In the genomic region with DNA sequence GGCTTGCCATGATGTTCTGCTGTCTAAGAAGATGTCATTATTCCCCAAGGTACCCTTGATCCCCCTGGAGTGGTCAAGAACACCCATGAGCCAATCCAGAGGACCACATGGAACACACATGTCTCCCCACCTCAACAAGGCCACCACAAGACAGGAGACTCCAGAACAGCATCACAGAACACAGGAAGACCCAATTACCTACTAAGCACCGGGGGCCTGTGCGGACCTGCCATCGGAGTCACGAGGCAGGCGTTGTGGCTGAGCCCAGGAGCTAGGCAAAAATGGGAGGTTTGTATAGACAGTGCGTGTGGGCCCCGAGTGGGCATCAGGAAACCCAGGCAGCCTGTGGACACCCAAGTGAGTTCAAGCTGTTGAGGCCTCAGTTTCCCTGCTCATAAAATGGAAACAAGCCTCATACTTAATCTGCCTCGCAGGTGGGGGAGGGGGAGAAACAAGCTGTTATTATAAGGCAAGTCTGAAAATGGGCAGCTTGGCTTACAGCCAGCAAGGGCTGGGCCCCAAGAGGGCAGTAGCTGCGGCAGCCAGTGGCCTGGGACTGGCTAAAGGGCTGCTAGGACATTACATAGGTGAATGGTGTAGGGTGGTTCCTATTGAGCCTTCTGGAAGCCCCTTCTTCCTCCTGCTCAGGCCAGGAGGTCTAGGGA, we compare ENCODE assay signal across 10 mouse cellular contexts. TPM values are rescaled to one million over a fixed set of nuclear protein-coding genes. Genes with fewer than 3 reads are reported as not detected.
A peak's percentile ranks its signal among the peaks of the same experiment; 100 is the strongest.
DNase-seq lines count a peak whose midpoint lies in the region; ATAC-seq and TF ChIP-seq lines count a peak whose summit lies in the region.
"Had no signal": no experiment of that assay in that cellular context is flagged by ENCODE, and none has a peak within 500 bp of the region (broad histone marks: within the 10 kb centered on the region; RNA-seq: fewer than 3 reads in every experiment).

No protein-coding gene starts in this region.

- peaks cover 7% of the 10 kb centered on the region for H3K4me1 ChIP-seq in bone marrow, adult 2 months (ENCODE audit: control insufficient read depth, insufficient read depth, low read length)
- H3K4me1 ChIP-seq in hindbrain, embryonic 15.5 days (replicated peaks) = peaks cover 28% of the 10 kb centered on the region
- peaks cover 41% of the 10 kb centered on the region for H3K4me1 ChIP-seq in liver, embryonic 15.5 days (replicated peaks)

- H3K9ac ChIP-seq in hindbrain, embryonic 15.5 days = peak overlapping the region; percentile 92; the same call in 1 of the 2 replicates
- no peak overlapping the region for H3K9ac ChIP-seq in liver, embryonic 15.5 days
- H3K9ac ChIP-seq: embryonic facial prominence, embryonic 13.5 days had no signal

- no peak overlapping the region for H3K4me3 ChIP-seq in bone marrow, adult 2 months (replicated peaks; ENCODE audit: control insufficient read depth, low read depth, low read length)
- H3K4me3 ChIP-seq in hindbrain, embryonic 15.5 days = peak overlapping the region; percentile 83
- 0 out of 2 replicates have a peak overlapping the region, but pooled peaks have one; percentile 64 for H3K4me3 ChIP-seq in liver, embryonic 15.5 days (replicated peaks)
- H3K4me3 ChIP-seq: embryonic facial prominence, embryonic 13.5 days had no signal

- peak overlapping the region; percentile 96 for H3K27ac ChIP-seq in bone marrow, adult 2 months (ENCODE audit: control insufficient read depth, insufficient read depth, low read depth, low read length, poor library complexity)
- no peak overlapping the region for H3K27ac ChIP-seq in hindbrain, embryonic 15.5 days (replicated peaks)
- no peak overlapping the region for H3K27ac ChIP-seq in liver, embryonic 15.5 days (replicated peaks)
- H3K27ac ChIP-seq: embryonic facial prominence, embryonic 13.5 days had no signal

- DNase-seq in layer of hippocampus, adult 9-11 months = peak; percentile 66
- DNase-seq in layer of hippocampus, adult 9-10 months (ENCODE audit: low spot score) = no peak
- DNase-seq in yolk sac, embryonic 10.5 days (ENCODE audit: low spot score) = no peak

- TF ChIP-seq POLR2A in bone marrow, adult 2 months (IDR thresholded peaks at IDR 0.05; ENCODE audit: borderline replicate concordance, control insufficient read depth, low read depth, low read length) = no peak

- 0 out of 2 replicates have a peak, but pooled peaks cover 3% of the 10 kb centered on the region for H3K27me3 ChIP-seq in hindbrain, embryonic 15.5 days
- H3K27me3 ChIP-seq in liver, embryonic 15.5 days = peaks cover 39% of the 10 kb centered on the region
- H3K27me3 ChIP-seq: Patski had no signal

- no peaks in the 10 kb centered on the region for H3K9me3 ChIP-seq in hindbrain, embryonic 15.5 days
- no peaks in the 10 kb centered on the region for H3K9me3 ChIP-seq in liver, embryonic 15.5 days (replicated peaks)
- H3K9me3 ChIP-seq: embryonic facial prominence, embryonic 13.5 days had no signal

- no peak for TF ChIP-seq CTCF in bone marrow, adult 2 months (IDR thresholded peaks at IDR 0.05; ENCODE audit: control insufficient read depth, insufficient read depth, low read length)

- WGBS in bone marrow, adult 2 months = 71% methylated on average over 9 of the region's 9 CpGs
- WGBS in hindbrain, embryonic 15.5 days = 81% methylated on average over 9 of the region's 9 CpGs
- 69% methylated on average over 9 of the region's 9 CpGs for WGBS in liver, embryonic 15.5 days (ENCODE audit: insufficient replicate concordance)

- no peak for ATAC-seq in hindbrain, embryonic 15.5 days (ENCODE audit: low FRiP score, low read depth)
- no peak for ATAC-seq in liver, embryonic 15.5 days (ENCODE audit: insufficient read depth)
- no peak for ATAC-seq in frontal cortex, adult (ENCODE audit: low TSS enrichment)
- ATAC-seq in CD4-positive, CD25-positive, alpha-beta regulatory T cell, adult 4 months = no peak

- peak overlapping the region; percentile 76 for H3K4me2 ChIP-seq in hindbrain, embryonic 15.5 days
- H3K4me2 ChIP-seq in liver, embryonic 15.5 days = peak overlapping the region; percentile 94
- H3K4me2 ChIP-seq: embryonic facial prominence, embryonic 13.5 days had no signal

- H3K36me3 ChIP-seq in hindbrain, embryonic 15.5 days = no peaks in the 10 kb centered on the region
- no peaks in the 10 kb centered on the region for H3K36me3 ChIP-seq in liver, embryonic 15.5 days (replicated peaks)
- H3K36me3 ChIP-seq: embryonic facial prominence, embryonic 13.5 days had no signal

RNA-seq across cellular contexts. Expression of gene Adap1, which starts 2.0 kb away (rescaled TPM):
- 12.1 and 26.4 TPM in 2 replicates for polyA plus RNA-seq in bone marrow, adult 2 months (2011; ENCODE audit: insufficient read depth, insufficient read length, low replicate concordance, missing spikeins)
- 124 and 132 TPM in 2 replicates for polyA plus RNA-seq in hindbrain, embryonic 15.5 days (2015; fragmentation: Nextera tagmentation; extraction: Ambion mirVana)
- polyA plus RNA-seq in liver, embryonic 15.5 days (2015; fragmentation: Nextera tagmentation; extraction: Ambion mirVana) = 4.3 and 5.2 TPM in 2 replicates
- polyA plus RNA-seq in CD4-positive, CD25-positive, alpha-beta regulatory T cell, adult 4 months (2017; shearing (Covaris generic)) = 1 to 10 TPM; 4.8 to 6.0 TPM

RNA-seq across cellular contexts. Expression of gene Cox19, which starts 27.8 kb away (rescaled TPM):
- 27.6 and 39.3 TPM in 2 replicates for polyA plus RNA-seq in bone marrow, adult 2 months (2011; ENCODE audit: insufficient read depth, insufficient read length, low replicate concordance, missing spikeins)
- 91.9 and 98.8 TPM in 2 replicates for polyA plus RNA-seq in hindbrain, embryonic 15.5 days (2015; fragmentation: Nextera tagmentation; extraction: Ambion mirVana)
- polyA plus RNA-seq in liver, embryonic 15.5 days (2015; fragmentation: Nextera tagmentation; extraction: Ambion mirVana) = 44.3 and 49.3 TPM in 2 replicates
- 10 to 100 TPM; 49.9 to 52.2 TPM for polyA plus RNA-seq in CD4-positive, CD25-positive, alpha-beta regulatory T cell, adult 4 months (2017; shearing (Covaris generic))

RNA-seq across cellular contexts. Expression of gene Cyp2w1, which starts 29.0 kb away (rescaled TPM):
- not detected in 2 replicates for polyA plus RNA-seq in bone marrow, adult 2 months (2011; ENCODE audit: insufficient read depth, insufficient read length, low replicate concordance, missing spikeins)
- not detected in 2 replicates for polyA plus RNA-seq in hindbrain, embryonic 15.5 days (2015; fragmentation: Nextera tagmentation; extraction: Ambion mirVana)
- polyA plus RNA-seq in liver, embryonic 15.5 days (2015; fragmentation: Nextera tagmentation; extraction: Ambion mirVana) = not detected in 2 replicates
- not detected for polyA plus RNA-seq in CD4-positive, CD25-positive, alpha-beta regulatory T cell, adult 4 months (2017; shearing (Covaris generic))
- polyA plus RNA-seq: Patski had no signal

RNA-seq across cellular contexts. Expression of gene Gpr146, which starts 54.1 kb away (rescaled TPM):
- polyA plus RNA-seq in bone marrow, adult 2 months (2011; ENCODE audit: insufficient read depth, insufficient read length, low replicate concordance, missing spikeins) = 14.6 and 20.1 TPM in 2 replicates
- 2.6 and 2.9 TPM in 2 replicates for polyA plus RNA-seq in hindbrain, embryonic 15.5 days (2015; fragmentation: Nextera tagmentation; extraction: Ambion mirVana)
- polyA plus RNA-seq in liver, embryonic 15.5 days (2015; fragmentation: Nextera tagmentation; extraction: Ambion mirVana) = 25.0 and 26.4 TPM in 2 replicates
- polyA plus RNA-seq in CD4-positive, CD25-positive, alpha-beta regulatory T cell, adult 4 months (2017; shearing (Covaris generic)) = 10 to 100 TPM in 1 of 2 experiments, 1 to 10 TPM in 1; 8.1 to 11.3 TPM
